Mouse (Mus musculus) cortical plate, adult 2 months (tissue): Measurements from ENCODE around the gene Phc2. TPM values are rescaled to one million over a fixed set of nuclear protein-coding genes. Genes with fewer than 3 reads are reported as not detected.

Source experiments
- H3K27ac ChIP-seq: fragments of 200-500 bp; 2 replicates; pipeline ENCODE4 v1.5.1; 2012; ENCODE audit warnings: low read length, control low read depth, inconsistent platforms; ENCODE audit not compliant: insufficient read depth
- H3K4me1 ChIP-seq: fragments of 200-500 bp; 2 replicates; pipeline ENCODE4 v1.6.1; 2011; ENCODE audit warnings: low read length; ENCODE audit not compliant: control insufficient read depth, insufficient read depth
- H3K4me3 ChIP-seq: fragments of 200-500 bp; 2 replicates; pipeline ENCODE4 v1.5.1; 2011; ENCODE audit warnings: mild to moderate bottlenecking, low read length, control low read depth; ENCODE audit not compliant: insufficient read depth
- CTCF ChIP-seq: fragments of 200-500 bp; IDR thresholded peaks from 2 replicates; pipeline ENCODE4 v1.5.1; 2011; ENCODE audit warnings: mild to moderate bottlenecking, control low read depth, low read length; ENCODE audit not compliant: insufficient read depth; ENCODE audit errors: extremely low read depth
- POLR2A ChIP-seq: fragments of 200-500 bp; IDR thresholded peaks from 2 replicates; pipeline ENCODE4 v1.6.1; 2011; ENCODE audit warnings: mild to moderate bottlenecking, low read length, control low read depth; ENCODE audit not compliant: insufficient read depth; ENCODE audit errors: extremely low read depth
- polyA plus RNA-seq: library from polyadenylated mRNA; depleted of rRNA; stranded (reverse); fragments of >200 nt; gene quantifications from 2 replicates; pipeline ENCODE4 v1.2.3, GENCODE M21; 2012

The Phc2 gene
- polyA plus RNA-seq, 1 experiment = 92.4 TPM

DNA sequence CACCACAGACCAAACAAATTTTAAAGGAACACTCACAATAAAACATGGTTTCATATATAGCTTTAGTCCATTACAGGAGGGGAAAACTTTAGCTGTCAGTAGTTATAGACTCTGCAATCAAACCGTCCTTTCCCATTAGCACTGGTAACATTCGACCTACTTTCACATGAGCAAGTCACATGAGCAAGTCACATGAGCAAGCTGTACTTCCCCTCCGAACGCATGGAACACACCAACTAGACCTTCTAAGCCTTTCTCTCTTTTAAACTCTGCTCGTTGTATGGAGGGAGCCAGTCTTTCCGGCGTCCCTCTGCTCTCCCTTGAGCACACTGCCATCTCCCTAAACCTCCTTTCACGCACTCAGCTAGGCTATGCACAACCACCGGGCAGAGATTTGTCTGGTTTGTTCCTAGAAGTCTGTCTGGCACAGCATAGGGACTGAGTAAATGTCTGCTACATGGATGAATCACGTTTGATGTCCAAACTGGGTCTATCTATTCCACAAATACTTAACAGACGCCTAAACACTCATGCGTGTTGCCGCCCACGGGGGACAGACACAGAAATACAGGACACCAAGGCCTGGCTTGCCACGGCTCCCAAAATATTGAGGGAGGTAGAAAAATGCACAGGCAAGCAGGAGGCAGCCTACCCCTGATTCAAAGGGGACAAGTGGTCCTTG is 130.6 kb downstream of the Phc2 start:
- no peak overlapping the region for H3K4me3 ChIP-seq
- H3K27ac ChIP-seq = no peak overlapping the region
- no peak for TF ChIP-seq CTCF
- no peak for TF ChIP-seq POLR2A
- H3K4me1 ChIP-seq = peaks cover 5% of the 10 kb centered on the region

- Histone ChIP-seq H3K4me1 (peaks cover 5% of the 10 kb centered on the region), H3K4me3 (no peak overlapping the region), H3K27ac (no peak overlapping the region)
- TF ChIP-seq POLR2A (no peak), CTCF (no peak)
Observed at GRCm38 (mm10) chr4:128785921-128786654, 131.6 kb downstream of the Phc2 start.

DNA sequence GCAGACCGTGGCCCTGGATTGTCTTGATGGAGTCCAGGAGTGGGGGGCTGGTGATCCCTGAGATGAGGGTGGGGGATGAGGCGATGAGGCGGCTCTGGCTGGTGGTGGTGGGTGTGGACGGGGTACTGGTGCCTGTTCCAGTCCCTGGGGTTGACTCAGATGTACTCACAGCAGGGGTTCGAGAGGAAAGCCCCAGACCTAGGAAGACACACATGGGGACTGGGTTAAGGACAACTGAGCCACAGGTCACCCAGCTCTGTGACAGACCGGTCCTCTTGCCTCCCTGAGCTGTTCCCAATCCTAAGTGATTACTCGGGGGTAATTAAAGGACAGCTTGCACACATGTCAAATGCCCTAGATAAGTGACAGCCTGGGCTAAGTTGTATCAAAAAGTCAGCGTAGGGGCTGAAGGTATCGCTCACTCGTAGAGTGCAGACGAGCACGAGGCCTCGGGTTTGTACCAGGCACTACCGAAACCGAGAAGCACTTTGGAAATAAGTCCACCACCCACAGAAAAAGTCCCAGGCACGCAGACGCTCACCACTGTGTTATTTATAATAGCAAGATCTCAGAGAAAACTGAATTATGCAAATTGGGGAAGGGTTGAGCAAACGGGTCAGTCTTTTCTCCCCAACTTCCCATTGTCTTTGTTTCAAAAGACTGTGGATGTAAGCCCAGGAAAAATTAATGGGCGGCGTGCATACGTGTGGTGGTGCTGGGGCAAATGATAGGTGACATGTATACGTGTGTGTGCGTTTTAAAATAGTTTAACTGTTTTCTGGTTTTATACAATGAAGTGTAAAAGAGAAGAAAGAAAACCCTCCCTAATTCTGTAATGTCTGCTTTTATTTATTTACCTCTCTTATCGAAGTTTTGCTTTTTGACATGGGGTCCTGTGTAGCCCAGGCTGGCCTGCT is 132.8 kb downstream of the Phc2 start:
- H3K27ac ChIP-seq = no peak overlapping the region
- H3K4me1 ChIP-seq = peaks cover 5% of the 10 kb centered on the region
- H3K4me3 ChIP-seq = no peak overlapping the region
- TF ChIP-seq POLR2A = no peak
- no peak for TF ChIP-seq CTCF

- no peak overlapping the region for H3K27ac ChIP-seq
- peaks cover 5% of the 10 kb centered on the region for H3K4me1 ChIP-seq
- H3K4me3 ChIP-seq = no peak overlapping the region
- TF ChIP-seq CTCF = no peak
- TF ChIP-seq POLR2A = no peak
Observed at GRCm38 (mm10) chr4:128788108-128788507, 133.6 kb downstream of the Phc2 start.

GRCm38 (mm10) chr4:128789646-128790045 is 135.1 kb downstream of the Phc2 start:
- no peak overlapping the region for H3K4me3 ChIP-seq

GRCm38 (mm10) chr4:128793710-128794109 is 139.2 kb downstream of the Phc2 start:
- TF ChIP-seq CTCF (no peak), POLR2A (no peak)
- no peak overlapping the region for H3K4me3 ChIP-seq
- H3K27ac ChIP-seq = no peak overlapping the region
- no peaks in the 10 kb centered on the region for H3K4me1 ChIP-seq

More at GRCm38 (mm10) chr4:128789646-128790045, 135.1 kb downstream of the Phc2 start:
- Histone ChIP-seq H3K27ac (no peak overlapping the region), H3K4me1 (peaks cover 5% of the 10 kb centered on the region)
- TF ChIP-seq CTCF = no peak
- no peak for TF ChIP-seq POLR2A

DNA sequence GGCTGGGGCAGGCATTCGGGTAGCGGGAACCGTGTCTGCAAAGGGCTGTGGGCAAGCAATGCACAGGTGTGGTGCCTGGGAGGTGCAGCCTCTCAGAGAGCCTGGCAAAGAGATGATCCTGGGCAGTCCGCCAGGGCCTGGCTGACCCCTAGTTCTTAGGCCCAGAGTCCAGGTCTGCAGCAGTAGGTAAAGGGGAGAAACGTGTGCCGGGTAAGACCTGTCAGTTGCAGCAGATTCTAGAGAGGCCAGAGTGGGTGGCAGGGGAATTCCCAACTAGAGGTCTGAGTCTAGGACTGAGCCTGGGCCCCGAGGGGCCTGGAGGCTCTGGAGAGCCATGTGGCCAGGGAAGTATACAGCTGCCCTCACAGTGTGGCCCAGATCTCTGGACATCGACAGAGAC is 139.7 kb downstream of the Phc2 start:
- Histone ChIP-seq H3K4me3 (no peak overlapping the region), H3K27ac (no peak overlapping the region), H3K4me1 (no peaks in the 10 kb centered on the region)
- TF ChIP-seq CTCF (no peak), POLR2A (no peak)

DNA sequence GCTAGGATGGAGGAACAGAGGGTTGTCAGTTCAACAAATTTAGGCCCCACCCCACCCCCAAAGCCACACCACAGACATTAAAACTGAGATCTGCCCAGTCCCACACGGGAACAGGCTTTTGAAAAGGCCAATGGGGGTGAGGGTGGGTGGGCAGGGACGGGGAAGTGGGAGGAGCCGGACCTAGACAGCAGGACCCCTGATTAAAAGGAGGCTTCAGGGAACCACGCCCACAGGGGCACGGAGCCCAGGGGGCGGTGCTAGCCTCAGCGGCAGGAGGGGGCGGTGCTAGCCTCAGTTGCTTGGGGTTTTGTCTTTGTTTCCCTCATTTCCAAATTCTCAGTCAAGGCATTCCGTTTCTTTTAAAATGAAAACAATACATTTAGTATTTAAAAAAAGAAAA is 141.1 kb downstream of the Phc2 start:
- H3K27ac ChIP-seq = no peak overlapping the region
- H3K4me1 ChIP-seq = no peaks in the 10 kb centered on the region
- no peak overlapping the region for H3K4me3 ChIP-seq
- TF ChIP-seq POLR2A (no peak), CTCF (no peak)

DNA sequence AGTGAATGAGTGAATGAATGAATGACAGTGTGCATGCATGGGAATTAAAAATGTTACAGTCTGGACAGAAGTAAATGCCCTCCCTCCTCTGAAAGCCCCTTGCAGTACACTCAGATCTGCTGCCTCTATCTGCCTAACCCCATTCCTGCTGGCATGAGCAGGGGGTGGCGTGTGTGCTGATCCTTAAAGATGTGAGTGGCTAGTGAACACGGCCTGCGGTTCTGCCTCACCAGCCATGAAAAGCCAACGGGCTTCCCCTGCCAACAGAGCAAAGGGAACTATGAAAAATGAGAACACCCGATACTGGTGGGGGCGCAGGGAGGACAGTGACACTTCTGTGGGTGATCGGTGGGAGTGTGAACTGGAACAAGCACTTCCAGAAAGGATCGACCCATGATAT is 142.3 kb downstream of the Phc2 start:
- TF ChIP-seq POLR2A = no peak
- TF ChIP-seq CTCF = no peak
- H3K27ac ChIP-seq = no peak overlapping the region
- H3K4me3 ChIP-seq = no peak overlapping the region
- H3K4me1 ChIP-seq = no peaks in the 10 kb centered on the region
